Mouse (Mus musculus): ENCODE measurements around the gene Gm20388. TPM values are rescaled to one million over a fixed set of nuclear protein-coding genes. Genes with fewer than 3 reads are reported as not detected.

Gm20388 gene
- polyA plus RNA-seq, 1 experiment from 2014 or later = not detected

DNA sequence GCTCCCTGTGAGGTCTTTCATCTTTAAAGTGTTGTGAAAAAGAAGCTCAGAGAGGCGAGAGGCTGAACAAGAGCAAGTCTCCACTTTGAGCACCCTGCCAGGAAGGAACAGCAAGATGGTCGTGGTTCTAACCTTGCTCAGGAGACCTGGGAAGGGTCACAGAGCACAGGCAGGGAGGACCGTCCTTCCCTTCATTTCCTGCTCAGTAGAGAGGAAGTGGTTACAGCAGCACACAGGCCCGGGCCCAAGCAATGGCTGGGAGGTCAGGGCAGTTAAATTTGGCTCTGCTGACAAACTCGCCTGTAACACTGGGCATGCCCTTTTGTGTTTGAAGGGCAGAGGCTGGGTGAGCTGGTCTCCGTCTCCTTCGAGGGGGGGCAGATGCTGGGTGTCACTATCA is 914.0 kb downstream of the Gm20388 start:
- Histone ChIP-seq H3K4me1 (replicated peaks; ENCODE audit: control insufficient read depth, insufficient read depth, low read length) (no peaks in the 10 kb centered on the region), H3K4me3 (ENCODE audit: low read depth, low read length) (no peak overlapping the region), H3K9ac (ENCODE audit: low read depth, low read length) (no peak overlapping the region), H3K27ac (ENCODE audit: low read depth, low read length) (no peak overlapping the region), H3K4me2 (replicated peaks; ENCODE audit: low read depth) (no peak overlapping the region), H3K27me3 (replicated peaks; ENCODE audit: control insufficient read depth, insufficient read depth, low read length) (0 out of 2 replicates have a peak, but pooled peaks cover 3% of the 10 kb centered on the region), H3K36me3 (ENCODE audit: control insufficient read depth, insufficient read depth) (no peaks in the 10 kb centered on the region), H3K9me3 (ENCODE audit: control insufficient read depth) (no peaks in the 10 kb centered on the region)
- WGBS = 61% methylated on average over 7 of the region's 7 CpGs
- no peak for TF ChIP-seq CTCF (IDR thresholded peaks at IDR 0.05; ENCODE audit: low read depth)
- no peak for ATAC-seq

DNA sequence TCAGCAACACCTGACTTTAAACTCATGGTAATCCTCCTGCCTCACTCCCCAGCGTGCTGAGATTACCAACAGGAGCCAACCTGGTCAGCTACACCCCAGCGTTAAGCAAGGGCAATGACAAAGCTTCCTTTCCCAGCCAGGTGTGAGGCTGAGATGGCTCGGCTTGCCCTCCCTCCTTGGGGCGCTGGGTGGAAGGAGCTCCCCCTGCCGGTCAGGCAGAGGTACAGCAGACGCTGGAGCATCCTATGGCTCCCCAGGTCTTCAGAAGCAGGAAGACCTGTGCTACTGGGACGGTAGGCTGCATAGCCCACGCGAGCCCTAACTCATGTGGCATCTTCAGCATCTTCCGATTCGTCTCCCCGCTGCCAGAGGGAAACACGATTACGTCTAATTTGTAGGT is 917.6 kb downstream of the Gm20388 start:
- ATAC-seq = no peak
- Histone ChIP-seq H3K9ac (ENCODE audit: low read depth, low read length) (no peak overlapping the region), H3K36me3 (ENCODE audit: control insufficient read depth, insufficient read depth) (no peaks in the 10 kb centered on the region), H3K4me1 (replicated peaks; ENCODE audit: control insufficient read depth, insufficient read depth, low read length) (no peaks in the 10 kb centered on the region), H3K9me3 (ENCODE audit: control insufficient read depth) (no peaks in the 10 kb centered on the region), H3K4me2 (replicated peaks; ENCODE audit: low read depth) (no peak overlapping the region), H3K4me3 (ENCODE audit: low read depth, low read length) (no peak overlapping the region), H3K27ac (ENCODE audit: low read depth, low read length) (no peak overlapping the region), H3K27me3 (replicated peaks; ENCODE audit: control insufficient read depth, insufficient read depth, low read length) (0 out of 2 replicates have a peak, but pooled peaks cover 3% of the 10 kb centered on the region)
- 19% methylated on average over 14 of the region's 14 CpGs for WGBS
- peak; percentile 97 for TF ChIP-seq CTCF (IDR thresholded peaks at IDR 0.05; ENCODE audit: low read depth)

DNA sequence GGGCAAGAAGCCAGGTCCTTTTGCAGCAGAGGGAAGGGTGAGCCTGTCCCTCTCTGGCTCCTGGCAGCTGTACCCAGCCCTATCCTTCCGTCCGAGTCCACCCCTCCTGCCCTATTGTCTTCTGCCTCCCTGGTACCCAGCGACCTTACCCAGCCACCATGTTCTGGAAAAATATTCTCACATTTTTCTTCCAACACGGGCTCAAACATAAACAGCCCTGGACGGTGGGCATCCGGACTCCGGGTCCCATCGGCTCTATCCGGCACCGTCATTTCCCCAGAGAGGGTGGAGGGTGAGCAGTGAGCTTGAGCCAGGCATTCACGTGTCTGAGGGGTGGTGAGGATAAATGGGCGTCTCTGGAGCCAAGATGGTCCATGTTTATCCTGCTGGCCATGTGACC is 920.0 kb downstream of the Gm20388 start:
- no peaks in the 10 kb centered on the region for H3K36me3 ChIP-seq (ENCODE audit: control insufficient read depth, insufficient read depth)
- no peak overlapping the region for H3K27ac ChIP-seq (ENCODE audit: low read depth, low read length)
- H3K27me3 ChIP-seq (replicated peaks; ENCODE audit: control insufficient read depth, insufficient read depth, low read length) = 0 out of 2 replicates have a peak, but pooled peaks cover 3% of the 10 kb centered on the region
- H3K4me1 ChIP-seq (replicated peaks; ENCODE audit: control insufficient read depth, insufficient read depth, low read length) = no peaks in the 10 kb centered on the region
- H3K4me3 ChIP-seq (ENCODE audit: low read depth, low read length) = no peak overlapping the region
- no peak for TF ChIP-seq CTCF (IDR thresholded peaks at IDR 0.05; ENCODE audit: low read depth)
- no peak for ATAC-seq
- no peak overlapping the region for H3K4me2 ChIP-seq (replicated peaks; ENCODE audit: low read depth)
- H3K9me3 ChIP-seq (ENCODE audit: control insufficient read depth) = no peaks in the 10 kb centered on the region
- WGBS = 59% methylated on average over 12 of the region's 12 CpGs
- no peak overlapping the region for H3K9ac ChIP-seq (ENCODE audit: low read depth, low read length)

DNA sequence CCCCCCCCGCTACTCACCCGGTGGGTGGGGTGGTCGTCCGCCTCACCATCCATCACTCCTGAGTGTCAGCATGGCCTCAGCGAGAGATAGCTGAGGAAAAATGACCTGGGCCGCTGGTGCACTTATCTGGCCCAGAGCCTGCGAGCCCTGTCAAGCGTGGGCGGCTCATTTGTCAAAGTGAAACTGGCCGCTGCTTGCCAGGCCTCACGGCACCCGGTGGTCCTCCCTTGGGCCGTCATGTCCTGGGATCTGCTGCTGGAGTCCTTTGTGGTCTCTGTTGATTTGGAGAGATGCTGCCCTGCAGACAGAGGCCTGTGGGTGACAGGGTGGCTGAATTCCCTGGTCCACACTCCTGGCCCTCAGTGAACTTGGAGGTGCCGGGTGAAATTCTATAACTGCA is 921.4 kb downstream of the Gm20388 start:
- H3K4me3 ChIP-seq (ENCODE audit: low read depth, low read length) = no peak overlapping the region
- TF ChIP-seq CTCF (IDR thresholded peaks at IDR 0.05; ENCODE audit: low read depth) = no peak
- H3K4me2 ChIP-seq (replicated peaks; ENCODE audit: low read depth) = peak overlapping the region; percentile 48
- no peaks in the 10 kb centered on the region for H3K4me1 ChIP-seq (replicated peaks; ENCODE audit: control insufficient read depth, insufficient read depth, low read length)
- no peak overlapping the region for H3K27ac ChIP-seq (ENCODE audit: low read depth, low read length)
- no peak for ATAC-seq
- 22% methylated on average over 10 of the region's 14 CpGs for WGBS
- no peaks in the 10 kb centered on the region for H3K36me3 ChIP-seq (ENCODE audit: control insufficient read depth, insufficient read depth)
- H3K9me3 ChIP-seq (ENCODE audit: control insufficient read depth) = no peaks in the 10 kb centered on the region
- H3K27me3 ChIP-seq (replicated peaks; ENCODE audit: control insufficient read depth, insufficient read depth, low read length) = 0 out of 2 replicates have a peak, but pooled peaks cover 3% of the 10 kb centered on the region
- H3K9ac ChIP-seq (ENCODE audit: low read depth, low read length) = 0 out of 2 replicates have a peak overlapping the region, but pooled peaks have one; percentile 7

DNA sequence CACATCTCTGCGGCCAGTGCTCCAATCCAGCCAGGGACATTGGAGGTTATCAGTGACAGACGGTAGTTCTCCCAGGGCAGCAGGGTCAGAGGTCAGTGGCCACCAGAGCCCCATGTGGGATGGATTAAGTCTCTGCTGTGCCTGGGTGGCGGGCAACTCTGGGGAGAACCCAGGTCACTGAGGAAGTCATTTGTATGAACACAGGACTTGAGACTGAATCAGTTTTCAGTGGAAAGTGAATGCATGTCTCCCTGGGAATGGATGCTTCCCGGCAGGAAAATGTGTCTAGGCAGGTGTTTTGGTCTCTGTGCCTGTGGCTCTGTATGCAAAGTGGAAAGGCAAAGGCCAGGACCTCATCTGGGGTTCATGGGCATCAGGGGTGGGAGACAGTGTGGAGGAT is 922.6 kb downstream of the Gm20388 start:
- 50% methylated on average over 4 of the region's 4 CpGs for WGBS
- 0 out of 2 replicates have a peak, but pooled peaks cover 3% of the 10 kb centered on the region for H3K27me3 ChIP-seq (replicated peaks; ENCODE audit: control insufficient read depth, insufficient read depth, low read length)
- H3K9ac ChIP-seq (ENCODE audit: low read depth, low read length) = no peak overlapping the region
- H3K4me3 ChIP-seq (ENCODE audit: low read depth, low read length) = no peak overlapping the region
- TF ChIP-seq CTCF (IDR thresholded peaks at IDR 0.05; ENCODE audit: low read depth) = no peak
- H3K9me3 ChIP-seq (ENCODE audit: control insufficient read depth) = no peaks in the 10 kb centered on the region
- H3K36me3 ChIP-seq (ENCODE audit: control insufficient read depth, insufficient read depth) = no peaks in the 10 kb centered on the region
- H3K27ac ChIP-seq (ENCODE audit: low read depth, low read length) = no peak overlapping the region
- ATAC-seq = no peak
- H3K4me1 ChIP-seq (replicated peaks; ENCODE audit: control insufficient read depth, insufficient read depth, low read length) = no peaks in the 10 kb centered on the region
- H3K4me2 ChIP-seq (replicated peaks; ENCODE audit: low read depth) = no peak overlapping the region

DNA sequence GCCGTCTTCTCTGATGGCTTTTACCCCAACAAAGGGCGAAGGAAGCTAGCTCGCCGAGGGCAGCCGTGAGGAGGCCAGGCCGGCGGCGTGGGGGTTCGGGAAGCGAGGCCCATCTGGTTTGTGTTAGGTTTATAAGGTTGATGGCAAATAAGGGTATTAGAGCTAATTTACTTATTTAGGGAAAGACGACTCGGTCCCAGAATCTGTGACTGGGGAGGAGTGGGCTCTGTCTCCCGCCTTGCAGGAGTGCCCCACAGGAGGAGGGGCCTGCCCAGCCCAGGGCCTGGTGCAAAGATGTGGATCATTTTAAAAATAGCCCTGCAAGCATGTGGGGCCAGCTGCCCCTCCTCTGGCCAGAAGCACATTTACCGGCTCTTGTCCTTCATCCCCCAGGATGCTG is 928.4 kb downstream of the Gm20388 start:
- no peak for TF ChIP-seq CTCF (IDR thresholded peaks at IDR 0.05; ENCODE audit: low read depth)
- H3K9me3 ChIP-seq (ENCODE audit: control insufficient read depth) = no peaks in the 10 kb centered on the region
- no peak overlapping the region for H3K4me2 ChIP-seq (replicated peaks; ENCODE audit: low read depth)
- H3K27me3 ChIP-seq (replicated peaks; ENCODE audit: control insufficient read depth, insufficient read depth, low read length) = no peaks in the 10 kb centered on the region
- no peaks in the 10 kb centered on the region for H3K4me1 ChIP-seq (replicated peaks; ENCODE audit: control insufficient read depth, insufficient read depth, low read length)
- no peak overlapping the region for H3K4me3 ChIP-seq (ENCODE audit: low read depth, low read length)
- no peaks in the 10 kb centered on the region for H3K36me3 ChIP-seq (ENCODE audit: control insufficient read depth, insufficient read depth)
- WGBS = 77% methylated on average over 14 of the region's 14 CpGs
- no peak for ATAC-seq
- no peak overlapping the region for H3K9ac ChIP-seq (ENCODE audit: low read depth, low read length)
- H3K27ac ChIP-seq (ENCODE audit: low read depth, low read length) = no peak overlapping the region

DNA sequence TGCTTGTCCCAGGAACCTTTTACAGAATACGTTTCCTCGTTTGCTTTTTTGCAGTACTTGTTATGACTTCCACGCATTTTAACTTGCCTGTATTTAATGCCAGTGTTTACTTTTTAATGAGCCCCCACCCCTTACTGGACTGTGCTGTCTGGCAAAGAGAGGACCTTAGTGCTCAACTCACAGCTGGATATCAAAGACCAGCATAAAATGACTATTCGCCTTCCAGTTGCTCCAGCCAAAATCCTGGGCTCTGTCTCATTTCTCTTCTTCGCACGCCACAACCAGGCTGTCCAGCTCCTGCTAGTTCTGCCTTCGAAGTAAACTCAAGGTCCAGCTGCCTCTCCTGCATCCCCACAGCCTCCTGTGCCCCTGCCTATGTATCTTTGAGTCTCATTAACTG is 932.4 kb downstream of the Gm20388 start:
- H3K9ac ChIP-seq (ENCODE audit: low read depth, low read length) = no peak overlapping the region
- H3K4me1 ChIP-seq (replicated peaks; ENCODE audit: control insufficient read depth, insufficient read depth, low read length) = no peaks in the 10 kb centered on the region
- no peaks in the 10 kb centered on the region for H3K36me3 ChIP-seq (ENCODE audit: control insufficient read depth, insufficient read depth)
- H3K4me3 ChIP-seq (ENCODE audit: low read depth, low read length) = no peak overlapping the region
- WGBS = 47% methylated on average over 7 of the region's 7 CpGs
- no peak for ATAC-seq
- TF ChIP-seq CTCF (IDR thresholded peaks at IDR 0.05; ENCODE audit: low read depth) = no peak
- H3K9me3 ChIP-seq (ENCODE audit: control insufficient read depth) = no peaks in the 10 kb centered on the region
- H3K4me2 ChIP-seq (replicated peaks; ENCODE audit: low read depth) = no peak overlapping the region
- H3K27me3 ChIP-seq (replicated peaks; ENCODE audit: control insufficient read depth, insufficient read depth, low read length) = no peaks in the 10 kb centered on the region
- no peak overlapping the region for H3K27ac ChIP-seq (ENCODE audit: low read depth, low read length)
